Mouse (Mus musculus) common myeloid progenitor, adult 5-6 weeks (primary cell): Measurements from ENCODE around the gene Gm13090. TPM values are rescaled to one million over a fixed set of nuclear protein-coding genes. Genes with fewer than 3 reads are reported as not detected.
A peak's percentile ranks its signal among the peaks of the same experiment; 100 is the strongest.

Experiments used
- ATAC-seq: replicated peaks from 2 replicates; pipeline ENCODE4 v1.8.0; 2016; ENCODE audit warnings: low read depth, mild to moderate bottlenecking, moderate TSS enrichment, inconsistent platforms; ENCODE audit not compliant: poor library complexity, severe bottlenecking
- total RNA-seq: library from RNA; stranded (forward); fragments of 200-1000, 187-1606 nt; gene quantifications from 2 replicates; pipeline ENCODE4 v1.2.3, GENCODE M21; 2017

The Gm13090 gene
- total RNA-seq, 1 experiment from 2014 or later = not detected

DNA sequence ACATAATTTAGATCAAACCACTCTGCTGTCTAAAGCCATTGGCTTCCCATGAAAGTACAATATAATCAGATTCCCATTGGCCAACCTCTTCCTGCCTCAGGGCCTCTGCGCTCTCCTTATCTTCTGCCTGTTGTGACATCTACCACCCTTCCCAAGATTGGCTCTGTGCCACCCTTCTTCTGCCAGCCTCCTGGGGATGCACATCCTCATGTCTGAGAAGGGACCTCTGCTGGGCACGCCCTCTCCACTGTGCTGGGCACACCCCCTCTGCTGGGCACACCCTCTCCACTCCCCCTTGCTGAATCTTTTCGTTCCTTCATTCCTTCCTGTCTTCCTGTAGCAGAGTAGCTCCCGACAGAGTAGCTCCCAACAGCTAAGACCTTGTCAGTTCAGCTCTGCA is 44.4 kb downstream of the Gm13090 start:
- no peak for ATAC-seq

GRCm38 (mm10) chr4:151135491-151135890 is 46.1 kb downstream of the Gm13090 start:
- ATAC-seq = no peak

DNA sequence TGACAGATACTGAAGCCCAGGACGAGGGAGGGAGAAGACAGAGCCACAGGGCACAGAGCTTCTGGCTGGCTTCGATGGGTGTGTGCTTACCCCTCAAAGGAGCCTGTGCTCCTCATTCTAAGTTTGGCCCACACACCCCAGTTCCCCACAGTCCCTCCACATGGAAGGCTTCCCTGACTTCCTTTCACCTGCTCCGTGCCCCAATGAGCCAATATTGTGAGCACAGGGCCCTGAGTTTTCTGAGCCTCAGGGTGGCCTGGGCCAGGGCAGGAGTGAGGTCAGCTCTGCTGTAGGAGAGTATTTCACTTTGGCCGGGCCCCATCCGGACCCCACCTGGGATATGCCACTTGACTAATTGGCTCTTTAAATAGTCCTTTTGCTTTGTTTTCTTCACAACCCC is 48.3 kb downstream of the Gm13090 start:
- no peak for ATAC-seq

GRCm38 (mm10) chr4:151138135-151138534 is 48.8 kb downstream of the Gm13090 start:
- ATAC-seq = no peak

DNA sequence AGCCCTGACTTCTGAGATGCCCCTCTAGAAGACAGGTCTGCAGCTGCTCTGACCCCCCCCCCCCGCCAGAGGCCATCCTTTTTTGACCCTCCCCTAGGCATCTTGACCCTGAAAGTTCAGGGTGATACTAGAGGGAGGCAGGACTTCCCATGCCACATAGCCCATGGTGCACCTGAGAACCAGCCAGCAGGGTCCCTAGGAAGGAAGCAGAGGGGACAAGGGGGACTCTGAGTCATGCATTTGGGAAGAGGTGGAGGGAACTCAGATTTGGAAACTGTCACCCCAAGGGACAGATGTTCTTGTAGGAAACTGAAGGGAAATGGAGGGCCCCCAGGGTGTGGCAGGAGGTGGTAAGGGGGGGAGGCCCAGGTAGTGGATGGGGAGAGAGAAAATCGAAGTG is 49.2 kb downstream of the Gm13090 start:
- no peak for ATAC-seq

DNA sequence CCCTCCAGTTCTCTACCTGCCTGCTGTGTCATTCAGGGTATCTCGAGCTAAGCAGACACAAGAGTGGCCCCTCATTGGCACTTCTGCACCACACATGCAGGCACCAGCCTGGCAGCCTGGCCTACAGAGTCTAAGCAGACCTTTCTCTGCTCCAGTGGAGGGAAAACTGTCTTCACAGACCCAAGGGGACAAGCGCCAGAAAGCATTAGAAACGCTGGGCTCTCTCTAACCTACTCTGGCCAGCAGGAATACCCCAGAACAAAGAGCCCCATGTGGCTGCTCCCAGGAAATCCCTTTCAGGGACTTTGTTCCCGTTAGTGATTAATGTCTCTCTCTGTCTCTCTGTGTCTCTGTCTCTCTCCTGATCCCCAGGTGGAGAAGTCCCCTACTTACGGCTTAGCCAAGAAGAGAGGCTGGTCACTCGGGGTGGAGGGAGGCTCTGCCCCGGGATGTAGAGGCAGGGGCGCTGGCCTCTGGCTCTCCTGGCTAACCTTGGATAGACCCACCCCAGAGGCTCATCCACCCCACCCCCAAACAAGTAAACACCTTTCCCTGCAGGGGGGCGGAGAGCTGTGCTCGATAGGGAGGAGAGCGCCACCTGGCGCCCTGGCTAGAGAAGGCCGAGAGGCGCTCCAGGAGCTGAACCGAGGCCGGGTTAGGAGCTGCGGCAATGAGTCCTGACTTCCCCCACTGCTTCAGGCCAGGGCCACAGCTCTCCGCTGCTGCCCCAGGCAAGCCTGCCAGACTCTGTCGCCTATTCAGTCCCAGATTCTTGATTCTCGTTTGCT is 49.9 kb downstream of the Gm13090 start:
- ATAC-seq = peak; percentile 71

DNA sequence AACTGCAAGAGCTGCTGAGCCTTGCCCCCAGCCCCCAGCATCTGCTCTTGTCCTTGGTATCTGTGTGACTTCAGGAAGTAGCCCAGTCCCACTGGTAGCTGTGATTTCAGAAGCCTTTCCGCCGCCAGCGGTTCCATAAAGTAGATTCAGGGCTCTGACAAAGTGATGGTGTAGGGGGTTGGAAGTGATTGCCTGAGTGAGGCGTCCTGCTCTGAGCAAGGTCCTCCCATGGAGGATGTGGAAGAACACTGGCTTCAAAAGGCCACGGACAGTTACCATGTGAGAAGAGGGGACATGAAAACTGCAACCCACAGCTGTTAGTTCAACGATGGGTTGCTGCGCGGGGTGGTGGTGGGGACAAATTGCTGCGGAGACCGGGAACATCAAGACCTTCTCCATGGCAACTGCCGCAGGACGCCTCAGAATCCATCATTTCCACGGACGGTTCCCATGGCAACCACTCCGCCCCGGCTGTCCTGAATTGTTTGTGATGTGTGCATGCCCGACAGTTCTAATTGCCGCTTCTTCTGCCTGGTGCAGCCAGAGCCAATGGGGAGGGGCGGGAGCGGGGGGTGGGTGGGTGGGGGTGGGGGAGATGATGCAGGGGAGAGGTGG is 51.1 kb downstream of the Gm13090 start:
- ATAC-seq = no peak

Other genes with a start within 250 kb of the Gm13090 start
- 0.05 and 0.59 TPM in 2 replicates for gene Errfi1, start 235.7 kb upstream of the Gm13090 start, total RNA-seq
- gene Park7, start 175.1 kb upstream of the Gm13090 start, total RNA-seq = 369 and 397 TPM in 2 replicates
- not detected in 2 replicates for gene Tnfrsf9, start 175.0 kb upstream of the Gm13090 start, total RNA-seq
- not detected in 2 replicates for gene Uts2, start 92.5 kb upstream of the Gm13090 start, total RNA-seq
- gene Per3, start 44.9 kb upstream of the Gm13090 start, total RNA-seq = 3.7 and 4.8 TPM in 2 replicates
- 66.4 and 80.9 TPM in 2 replicates for gene Vamp3, start 31.6 kb upstream of the Gm13090 start, total RNA-seq